Mouse (Mus musculus): Measurements from ENCODE around the gene Pgap3. TPM values are rescaled to one million over a fixed set of nuclear protein-coding genes. Genes with fewer than 3 reads are reported as not detected.

Gene Pgap3
- total and polyA plus RNA-seq, 2 experiments from 2014 or later = 7.1 to 11.0 TPM

DNA sequence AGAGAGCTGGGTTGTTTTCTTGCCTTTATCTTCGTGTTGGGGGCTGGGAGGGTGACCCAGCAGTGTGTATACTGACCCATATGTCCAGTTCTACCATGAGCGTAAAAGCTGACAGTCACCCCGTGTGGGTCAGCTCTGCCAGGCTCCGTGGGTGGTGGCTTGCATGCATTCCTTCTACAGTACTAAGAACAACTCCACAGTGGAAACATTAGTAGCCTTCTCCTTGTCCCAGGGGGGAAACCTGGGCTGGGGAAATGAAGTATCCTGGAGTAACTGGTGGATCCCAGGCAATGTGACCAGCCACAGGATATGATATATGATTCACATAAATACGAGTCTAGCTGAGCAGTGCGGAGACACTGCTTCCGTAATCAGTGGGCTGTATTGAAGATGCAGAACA, 13.4 kb upstream of the Pgap3 start:
- Histone ChIP-seq H3K27ac (ENCODE audit: low read depth, low read length) (no peak overlapping the region), H3K4me3 (ENCODE audit: low read depth, low read length) (no peak overlapping the region), H3K36me3 (ENCODE audit: insufficient read depth) (no peaks in the 10 kb centered on the region), H3K4me2 (ENCODE audit: low read depth) (peak overlapping the region; percentile 98), H3K9ac (no peak overlapping the region), H3K27me3 (ENCODE audit: insufficient read depth, low read length) (peaks cover 23% of the 10 kb centered on the region), H3K9me3 (ENCODE audit: low read length) (no peaks in the 10 kb centered on the region), H3K4me1 (ENCODE audit: insufficient read depth) (no peaks in the 10 kb centered on the region)
- TF ChIP-seq CTCF (IDR thresholded peaks at IDR 0.05; ENCODE audit: low read depth) = no peak
- DNase-seq = no peak
- 35% methylated on average over 7 of the region's 7 CpGs for WGBS
- ATAC-seq = no peak

DNA sequence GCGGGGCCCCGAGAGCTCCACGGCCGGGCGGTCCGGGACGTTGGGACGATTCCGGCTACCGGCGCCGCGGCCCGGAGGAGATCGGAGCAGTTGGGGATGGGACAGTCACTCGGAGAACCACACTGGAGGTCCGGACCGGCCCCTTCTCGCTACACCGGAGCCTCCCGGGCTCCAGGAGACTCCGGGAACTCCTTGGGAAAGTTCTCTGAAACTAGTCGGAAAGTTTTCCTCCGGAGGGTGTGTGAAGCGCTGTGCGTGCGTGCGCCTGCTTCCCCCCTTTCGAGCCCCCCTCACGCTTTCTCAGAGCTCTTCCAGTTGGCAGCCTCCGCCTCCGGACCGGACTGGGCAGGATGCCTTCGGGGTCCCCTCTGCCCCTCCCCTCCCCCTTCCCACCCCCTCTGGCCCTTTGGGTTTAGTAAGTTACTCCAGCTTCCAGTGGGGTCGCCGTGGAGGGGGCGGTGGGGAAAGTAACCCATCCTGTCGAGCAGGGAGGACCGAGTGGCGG, 12.6 kb upstream of the Pgap3 start:
- Histone ChIP-seq H3K27ac (ENCODE audit: low read depth, low read length) (peak overlapping the region; percentile 50; the same call in 1 of the 2 replicates), H3K27me3 (ENCODE audit: insufficient read depth, low read length) (peaks cover 23% of the 10 kb centered on the region), H3K4me3 (ENCODE audit: low read depth, low read length) (peak overlapping the region; percentile 48), H3K4me1 (ENCODE audit: insufficient read depth) (no peaks in the 10 kb centered on the region), H3K4me2 (ENCODE audit: low read depth) (peak overlapping the region; percentile 98), H3K9ac (peak overlapping the region; percentile 51), H3K9me3 (ENCODE audit: low read length) (no peaks in the 10 kb centered on the region), H3K36me3 (ENCODE audit: insufficient read depth) (no peaks in the 10 kb centered on the region)
- ATAC-seq (peak; percentile 40), DNase-seq (peak; percentile 37)
- TF ChIP-seq CTCF (IDR thresholded peaks at IDR 0.05; ENCODE audit: low read depth) = no peak
- WGBS = under 1% methylated on average over 39 of the region's 40 CpGs

DNA sequence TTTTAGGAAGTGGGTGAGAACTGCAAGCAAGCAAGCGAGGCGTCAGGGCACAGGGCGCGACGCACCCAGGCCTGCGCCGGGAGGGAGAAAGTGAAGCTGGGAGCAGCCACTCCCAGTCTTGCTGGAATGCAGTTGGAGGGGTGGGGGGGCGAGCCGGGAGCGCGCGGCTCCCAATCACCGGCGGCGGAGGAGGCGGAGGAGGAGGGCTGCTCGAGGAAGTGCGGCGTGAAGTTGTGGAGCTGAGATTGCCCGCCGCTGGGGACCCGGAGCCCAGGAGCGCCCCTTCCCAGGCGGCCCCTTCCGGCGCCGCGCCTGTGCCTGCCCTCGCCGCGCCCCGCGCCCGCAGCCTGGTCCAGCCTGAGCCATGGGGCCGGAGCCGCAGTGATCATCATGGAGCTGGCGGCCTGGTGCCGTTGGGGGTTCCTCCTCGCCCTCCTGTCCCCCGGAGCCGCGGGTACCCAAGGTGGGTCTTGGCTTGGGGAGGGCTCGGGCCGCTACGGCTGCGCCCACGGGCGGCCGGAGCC, 12.0 kb upstream of the Pgap3 start, which contains the start of gene Erbb2:
TSS of gene Erbb2 (plus strand) at position 198 of the 524 bp plus-strand sequence.
- Histone ChIP-seq H3K9ac (peak within 1 kb of the TSS; percentile 51), H3K36me3 (ENCODE audit: insufficient read depth) (no peaks in the 10 kb centered on the region), H3K9me3 (ENCODE audit: low read length) (no peaks in the 10 kb centered on the region), H3K4me3 (ENCODE audit: low read depth, low read length) (peak within 1 kb of the TSS; percentile 48), H3K27ac (ENCODE audit: low read depth, low read length) (peak within 1 kb of the TSS; percentile 50; the same call in 1 of the 2 replicates), H3K27me3 (ENCODE audit: insufficient read depth, low read length) (peaks cover 23% of the 10 kb centered on the region), H3K4me2 (ENCODE audit: low read depth) (peak within 1 kb of the TSS; percentile 98), H3K4me1 (ENCODE audit: insufficient read depth) (no peaks in the 10 kb centered on the region)
- under 1% methylated on average over 33 of the region's 49 CpGs for WGBS
- DNase-seq = peak; percentile 63
- ATAC-seq = peak; percentile 77
- no peak for TF ChIP-seq CTCF (IDR thresholded peaks at IDR 0.05; ENCODE audit: low read depth)

DNA sequence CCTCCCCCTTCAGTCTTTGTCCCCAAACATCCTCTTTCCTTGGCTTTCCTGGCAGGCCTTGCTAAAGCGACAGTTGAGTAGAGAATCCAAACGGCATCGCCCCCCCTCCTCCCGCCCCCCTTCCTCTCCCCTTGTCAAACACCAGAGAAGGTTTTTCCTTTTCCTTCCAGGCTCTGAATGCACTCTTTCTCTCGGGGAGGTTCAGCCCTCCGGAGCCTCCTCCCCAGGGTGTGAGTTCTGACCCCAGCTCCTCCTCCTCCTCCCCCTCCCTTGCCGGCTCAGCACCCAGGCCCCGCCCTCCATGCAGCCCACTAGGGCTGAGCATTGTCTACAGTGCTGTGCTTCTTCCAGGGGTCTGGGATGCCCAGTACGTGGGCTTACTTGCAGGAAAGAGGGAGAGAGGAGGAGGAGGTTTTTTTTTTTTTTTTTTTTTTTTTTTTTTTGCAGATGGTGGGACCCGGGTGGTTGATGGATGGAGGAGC, 9.1 kb upstream of the Pgap3 start:
- no peak for TF ChIP-seq CTCF (IDR thresholded peaks at IDR 0.05; ENCODE audit: low read depth)
- H3K4me3 ChIP-seq (ENCODE audit: low read depth, low read length) = no peak overlapping the region
- no peaks in the 10 kb centered on the region for H3K9me3 ChIP-seq (ENCODE audit: low read length)
- H3K4me2 ChIP-seq (ENCODE audit: low read depth) = no peak overlapping the region
- H3K27me3 ChIP-seq (ENCODE audit: insufficient read depth, low read length) = peaks cover 23% of the 10 kb centered on the region
- H3K4me1 ChIP-seq (ENCODE audit: insufficient read depth) = no peaks in the 10 kb centered on the region
- no peak overlapping the region for H3K27ac ChIP-seq (ENCODE audit: low read depth, low read length)
- 2% methylated on average over 10 of the region's 10 CpGs for WGBS
- DNase-seq (no peak), ATAC-seq (0 out of 2 replicates have a peak, but pooled peaks have one; percentile 30)
- H3K36me3 ChIP-seq (ENCODE audit: insufficient read depth) = no peaks in the 10 kb centered on the region
- no peak overlapping the region for H3K9ac ChIP-seq

DNA sequence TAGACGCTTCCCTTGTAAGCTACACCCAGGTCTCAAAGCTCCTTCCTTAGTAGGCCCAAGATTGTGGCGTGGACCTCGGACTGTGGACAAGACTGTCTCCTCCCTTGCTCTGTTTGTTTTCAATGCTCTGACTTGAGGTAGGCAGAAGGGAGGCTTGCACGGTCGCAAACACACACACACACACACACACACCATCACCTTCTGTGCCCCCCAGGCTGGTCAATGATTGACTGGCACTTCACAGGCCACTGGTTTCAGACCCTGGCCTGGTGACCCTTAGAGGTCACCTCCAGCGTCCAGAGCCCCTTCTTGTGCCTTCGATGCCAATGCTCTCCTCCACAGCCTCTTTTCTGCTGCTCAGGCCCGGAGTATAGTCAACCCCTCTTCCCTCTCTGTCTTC, 8.6 kb upstream of the Pgap3 start:
- H3K9ac ChIP-seq = no peak overlapping the region
- WGBS = 54% methylated on average over 8 of the region's 8 CpGs
- ATAC-seq (no peak), DNase-seq (no peak)
- no peak overlapping the region for H3K4me2 ChIP-seq (ENCODE audit: low read depth)
- no peak overlapping the region for H3K27ac ChIP-seq (ENCODE audit: low read depth, low read length)
- no peak for TF ChIP-seq CTCF (IDR thresholded peaks at IDR 0.05; ENCODE audit: low read depth)
- peaks cover 23% of the 10 kb centered on the region for H3K27me3 ChIP-seq (ENCODE audit: insufficient read depth, low read length)
- H3K4me1 ChIP-seq (ENCODE audit: insufficient read depth) = no peaks in the 10 kb centered on the region
- H3K36me3 ChIP-seq (ENCODE audit: insufficient read depth) = no peaks in the 10 kb centered on the region
- H3K9me3 ChIP-seq (ENCODE audit: low read length) = no peaks in the 10 kb centered on the region
- H3K4me3 ChIP-seq (ENCODE audit: low read depth, low read length) = no peak overlapping the region

DNA sequence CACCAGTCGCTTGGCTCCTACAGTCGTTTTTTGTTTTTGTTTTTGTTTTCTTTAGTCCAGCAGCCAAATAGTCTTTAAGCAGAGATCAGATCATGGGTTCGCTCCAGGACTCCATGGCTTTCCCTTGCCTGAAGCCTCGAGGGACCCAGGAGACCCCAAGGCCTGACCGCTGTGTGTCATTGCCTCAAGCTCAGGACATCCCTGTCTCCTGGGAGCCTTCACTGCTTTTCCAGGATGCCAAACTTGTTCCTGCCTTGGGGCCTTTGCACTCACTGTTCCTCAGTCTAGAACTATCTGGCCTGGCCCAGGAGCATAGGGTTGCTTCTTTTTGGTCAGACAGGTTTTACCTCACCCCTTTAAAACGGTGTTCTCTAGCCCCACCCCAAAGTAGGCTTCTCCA, 6.3 kb upstream of the Pgap3 start:
- Histone ChIP-seq H3K36me3 (ENCODE audit: insufficient read depth) (no peaks in the 10 kb centered on the region), H3K4me2 (ENCODE audit: low read depth) (no peak overlapping the region), H3K27ac (ENCODE audit: low read depth, low read length) (no peak overlapping the region), H3K4me1 (ENCODE audit: insufficient read depth) (no peaks in the 10 kb centered on the region), H3K4me3 (ENCODE audit: low read depth, low read length) (no peak overlapping the region), H3K9ac (no peak overlapping the region), H3K9me3 (ENCODE audit: low read length) (no peaks in the 10 kb centered on the region), H3K27me3 (ENCODE audit: insufficient read depth, low read length) (peaks cover 13% of the 10 kb centered on the region)
- 72% methylated on average over 6 of the region's 6 CpGs for WGBS
- TF ChIP-seq CTCF (IDR thresholded peaks at IDR 0.05; ENCODE audit: low read depth) = no peak
- ATAC-seq (no peak), DNase-seq (no peak)

DNA sequence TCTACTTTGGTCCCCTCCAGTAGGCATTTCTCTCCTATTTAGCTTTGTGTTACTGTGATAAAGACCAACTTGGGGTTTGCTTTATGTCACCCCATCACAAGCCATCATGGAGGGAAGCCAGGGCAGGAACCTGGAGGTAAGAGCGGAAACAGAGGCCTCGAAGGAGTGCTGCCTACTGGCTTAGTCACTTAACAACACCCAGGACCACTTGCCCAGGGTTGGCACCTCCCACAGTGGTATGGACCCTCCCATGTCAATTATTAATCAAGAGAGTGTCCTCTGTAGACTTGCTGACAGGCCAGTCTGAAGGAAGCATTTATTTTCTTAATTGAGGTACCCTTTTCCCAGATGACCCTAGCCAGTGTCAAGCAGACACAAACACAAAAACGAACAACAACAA, 526 bp upstream of the Pgap3 start:
- ATAC-seq = no peak
- 59% methylated on average over 3 of the region's 3 CpGs for WGBS

More for the DNA sequence above, 526 bp upstream of the Pgap3 start:
- H3K9me3 ChIP-seq (ENCODE audit: low read length) = no peaks in the 10 kb centered on the region
- peak overlapping the region; percentile 72 for H3K4me2 ChIP-seq (ENCODE audit: low read depth)
- peaks cover 11% of the 10 kb centered on the region for H3K4me1 ChIP-seq (ENCODE audit: insufficient read depth)
- H3K27ac ChIP-seq (ENCODE audit: low read depth, low read length) = peak overlapping the region; percentile 94
- H3K9ac ChIP-seq = peak overlapping the region; percentile 78
- no peak for DNase-seq
- peak overlapping the region; percentile 61 for H3K4me3 ChIP-seq (ENCODE audit: low read depth, low read length)
- no peaks in the 10 kb centered on the region for H3K27me3 ChIP-seq (ENCODE audit: insufficient read depth, low read length)
- TF ChIP-seq CTCF (IDR thresholded peaks at IDR 0.05; ENCODE audit: low read depth) = no peak
- H3K36me3 ChIP-seq (ENCODE audit: insufficient read depth) = no peaks in the 10 kb centered on the region

Data from forebrain, postnatal 0 days (tissue).